Mouse (Mus musculus): ENCODE data around the gene Ubac2.
A peak's percentile ranks its signal among the peaks of the same experiment; 100 is the strongest.

- TF ChIP-seq POLR2A (IDR thresholded peaks at IDR 0.05; ENCODE audit: borderline replicate concordance, control insufficient read depth, low read depth, low read length) (no peak), CTCF (IDR thresholded peaks at IDR 0.05; ENCODE audit: control insufficient read depth, insufficient read depth, low read length) (peak; percentile 8; the same call in 1 of the 2 replicates)
These were observed 42.2 kb downstream of the Ubac2 start for GRCm38 (mm10) chr14:121920511-121921124.

Measured in bone marrow, adult 2 months (tissue).